Mouse (Mus musculus): ENCODE results near the gene Bdkrb1. TPM values are rescaled to one million over a fixed set of nuclear protein-coding genes. Genes with fewer than 3 reads are reported as not detected.

Gene Bdkrb1
- not detected in 2 replicates for polyA plus RNA-seq (2015; fragmentation: Nextera tagmentation; extraction: Ambion mirVana)

DNA sequence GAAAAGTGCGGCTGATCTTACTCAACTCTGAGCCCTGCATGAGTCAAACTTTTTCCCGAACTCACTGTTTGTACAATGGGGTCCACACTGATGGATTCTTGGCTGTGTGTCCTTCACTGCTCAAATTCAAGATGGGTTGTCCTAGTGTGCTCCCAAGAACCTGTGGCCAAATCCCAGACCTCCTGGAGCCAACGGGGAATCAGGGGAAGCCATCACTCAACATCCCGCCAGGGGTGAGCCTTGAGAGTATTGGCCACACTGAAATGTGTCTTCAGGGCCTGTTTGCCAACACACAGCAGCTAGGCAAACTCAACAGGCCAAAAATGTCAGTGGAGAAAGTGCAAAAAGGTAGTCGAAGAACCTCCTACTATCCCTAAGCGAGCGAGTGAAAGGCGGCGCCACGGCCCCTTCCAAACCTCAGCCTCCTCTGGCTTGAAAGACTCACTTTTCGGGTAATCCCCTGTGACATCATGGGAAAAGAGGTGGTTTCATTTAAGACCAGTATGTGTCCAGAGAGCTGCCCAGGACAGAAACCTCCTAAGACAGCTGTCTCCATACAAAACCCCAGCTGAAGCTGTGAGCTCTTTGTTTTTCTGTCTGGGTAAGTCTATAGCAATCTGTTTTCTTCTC is at the start of gene Bdkrb1:
Bdkrb1 (plus strand) TSS at position 505 of the 630 bp plus-strand sequence.
- no peak for ATAC-seq (ENCODE audit: insufficient read depth)
- Histone ChIP-seq H3K27me3 (no peaks in the 10 kb centered on the region), H3K27ac (replicated peaks) (no peak within 1 kb of the TSS), H3K9ac (no peak within 1 kb of the TSS), H3K4me1 (replicated peaks) (no peaks in the 10 kb centered on the region), H3K36me3 (replicated peaks) (no peaks in the 10 kb centered on the region), H3K9me3 (replicated peaks) (no peaks in the 10 kb centered on the region), H3K4me3 (replicated peaks) (no peak within 1 kb of the TSS), H3K4me2 (no peak within 1 kb of the TSS)
- 80% methylated on average over 11 of the region's 11 CpGs for WGBS (ENCODE audit: insufficient replicate concordance)

DNA sequence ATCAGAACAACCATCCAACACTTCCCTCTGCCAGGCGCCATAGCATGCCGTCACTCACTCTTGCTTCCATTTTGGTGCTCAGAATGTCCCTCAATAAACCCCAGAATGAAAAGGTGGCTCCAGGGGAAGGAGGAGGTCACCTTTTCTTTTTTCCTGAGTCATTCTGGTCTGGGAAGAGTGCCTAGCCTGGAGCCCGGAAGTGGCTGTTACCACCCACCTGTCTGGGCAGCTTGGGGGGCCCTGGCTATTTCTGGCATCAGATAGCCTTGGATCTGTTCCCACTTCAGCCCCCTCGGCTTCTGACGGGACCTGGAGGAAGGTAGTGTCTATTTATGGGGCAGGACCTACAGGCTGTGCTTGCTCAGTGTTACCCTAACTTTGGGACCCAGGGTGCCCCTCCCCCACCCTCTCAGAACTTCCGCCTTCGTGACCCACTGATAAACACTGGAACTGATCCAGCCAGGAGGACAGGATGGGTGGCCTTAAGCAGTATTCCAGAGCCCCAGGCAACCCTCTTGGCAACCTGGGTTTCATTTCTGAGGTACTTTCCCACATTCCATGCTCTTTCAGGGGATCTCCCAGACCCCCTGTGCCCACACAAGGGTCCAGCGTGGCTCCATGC is 48.6 kb upstream of the Bdkrb1 start:
- ATAC-seq (ENCODE audit: insufficient read depth) = no peak

DNA sequence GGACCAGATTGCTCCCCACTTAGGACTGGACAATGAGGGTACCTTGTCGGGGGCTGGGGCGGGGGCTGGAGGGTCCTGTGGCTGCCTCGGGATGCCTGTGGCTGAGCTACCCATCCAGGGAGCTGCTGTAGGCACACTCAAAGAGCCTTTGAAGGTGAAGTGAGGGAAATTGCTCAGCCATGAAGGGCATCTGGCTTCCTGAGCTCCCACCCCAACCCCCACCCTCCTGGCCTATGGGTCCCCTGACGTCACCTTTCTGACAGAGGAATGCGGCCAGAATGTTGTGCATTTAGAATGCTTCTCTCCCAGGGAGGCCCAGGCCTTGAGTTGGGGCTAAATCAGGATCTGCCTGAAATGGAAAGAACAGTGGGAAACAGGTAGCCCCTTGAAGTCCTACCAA is 47.7 kb upstream of the Bdkrb1 start:
- 70% methylated on average over 5 of the region's 5 CpGs for WGBS (ENCODE audit: insufficient replicate concordance)
- no peak for ATAC-seq (ENCODE audit: insufficient read depth)

More for the DNA sequence above, 48.6 kb upstream of the Bdkrb1 start:
- Histone ChIP-seq H3K4me2 (no peak overlapping the region), H3K9ac (no peak overlapping the region), H3K36me3 (replicated peaks) (no peaks in the 10 kb centered on the region), H3K4me1 (replicated peaks) (no peaks in the 10 kb centered on the region), H3K4me3 (replicated peaks) (no peak overlapping the region), H3K27me3 (no peaks in the 10 kb centered on the region), H3K27ac (replicated peaks) (no peak overlapping the region), H3K9me3 (replicated peaks) (no peaks in the 10 kb centered on the region)
- 45% methylated on average over 8 of the region's 8 CpGs for WGBS (ENCODE audit: insufficient replicate concordance)

DNA sequence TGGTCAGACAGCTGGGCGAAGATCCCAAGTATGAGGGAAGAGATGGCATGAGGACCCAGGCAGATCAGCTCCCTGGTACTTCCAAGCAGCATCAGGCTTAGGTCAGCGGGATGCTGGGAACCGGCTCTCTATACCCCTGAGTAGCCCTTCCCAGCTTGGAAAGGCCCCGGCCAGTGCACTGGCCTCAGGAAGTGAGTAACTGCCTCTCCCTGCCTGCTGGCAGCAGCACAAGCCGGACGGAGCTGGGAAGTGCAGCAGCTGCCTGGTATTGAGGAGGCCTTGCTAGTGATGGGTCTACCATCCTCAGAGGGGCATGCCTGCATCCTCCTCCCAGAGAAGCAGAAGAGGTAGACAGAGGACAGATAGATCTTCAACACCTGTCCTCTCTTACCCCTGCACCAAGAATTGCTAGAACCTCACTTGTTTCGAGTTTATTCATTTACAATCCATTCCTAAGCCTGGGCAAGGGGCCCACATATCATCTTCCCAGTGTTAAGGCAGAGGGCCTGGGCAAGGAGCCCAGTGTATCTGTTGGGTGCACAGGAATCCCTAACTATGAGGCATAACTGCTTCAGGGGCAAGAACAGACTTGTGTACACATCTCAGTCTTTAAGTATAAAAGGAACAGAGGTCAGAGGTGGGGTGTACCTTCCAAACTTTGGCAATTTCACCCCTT is 45.5 kb upstream of the Bdkrb1 start:
- 52% methylated on average over 7 of the region's 7 CpGs for WGBS (ENCODE audit: insufficient replicate concordance)

More for the DNA sequence above, 47.7 kb upstream of the Bdkrb1 start:
- Histone ChIP-seq H3K4me1 (replicated peaks) (no peaks in the 10 kb centered on the region), H3K9ac (no peak overlapping the region), H3K4me2 (no peak overlapping the region), H3K27me3 (no peaks in the 10 kb centered on the region), H3K9me3 (replicated peaks) (no peaks in the 10 kb centered on the region), H3K36me3 (replicated peaks) (no peaks in the 10 kb centered on the region), H3K4me3 (replicated peaks) (no peak overlapping the region), H3K27ac (replicated peaks) (no peak overlapping the region)

DNA sequence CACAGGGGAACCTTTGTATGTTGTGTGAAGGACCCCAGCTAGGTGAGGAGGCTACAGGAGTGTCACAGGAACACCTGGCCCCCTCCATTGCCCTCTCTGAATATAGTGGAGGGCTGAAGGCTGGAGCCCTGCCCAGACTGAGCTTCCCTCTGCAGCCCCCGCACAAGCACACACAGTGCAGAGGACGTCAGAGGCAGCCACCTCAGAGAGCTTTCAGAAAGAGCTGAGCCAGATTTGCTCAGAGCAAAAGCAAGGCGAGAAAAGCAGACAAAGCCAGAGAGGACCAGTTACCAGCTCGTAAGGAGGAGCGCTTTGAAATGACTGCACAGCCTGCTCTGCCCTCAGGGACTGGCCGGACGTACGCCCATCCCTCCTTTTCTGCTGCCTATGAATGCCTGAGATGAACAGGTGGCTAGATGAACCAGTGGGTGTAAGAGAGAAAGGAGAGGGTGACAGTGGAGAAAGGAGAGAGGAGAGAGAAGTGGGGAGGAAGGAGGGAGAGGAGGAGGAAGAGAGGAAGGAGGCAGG is 41.8 kb upstream of the Bdkrb1 start:
- no peak for ATAC-seq (ENCODE audit: insufficient read depth)
- Histone ChIP-seq H3K9ac (no peak overlapping the region), H3K36me3 (replicated peaks) (no peaks in the 10 kb centered on the region), H3K4me2 (no peak overlapping the region), H3K27me3 (peaks cover 54% of the 10 kb centered on the region), H3K27ac (replicated peaks) (no peak overlapping the region), H3K4me1 (replicated peaks) (no peaks in the 10 kb centered on the region), H3K9me3 (replicated peaks) (no peaks in the 10 kb centered on the region), H3K4me3 (replicated peaks) (no peak overlapping the region)
- 50% methylated on average over 8 of the region's 8 CpGs for WGBS (ENCODE audit: insufficient replicate concordance)

More for the DNA sequence above, 45.5 kb upstream of the Bdkrb1 start:
- Histone ChIP-seq H3K36me3 (replicated peaks) (no peaks in the 10 kb centered on the region), H3K9ac (no peak overlapping the region), H3K4me1 (replicated peaks) (no peaks in the 10 kb centered on the region), H3K4me2 (no peak overlapping the region), H3K9me3 (replicated peaks) (no peaks in the 10 kb centered on the region), H3K27me3 (peaks cover 20% of the 10 kb centered on the region), H3K4me3 (replicated peaks) (no peak overlapping the region), H3K27ac (replicated peaks) (no peak overlapping the region)
- ATAC-seq (ENCODE audit: insufficient read depth) = no peak

DNA sequence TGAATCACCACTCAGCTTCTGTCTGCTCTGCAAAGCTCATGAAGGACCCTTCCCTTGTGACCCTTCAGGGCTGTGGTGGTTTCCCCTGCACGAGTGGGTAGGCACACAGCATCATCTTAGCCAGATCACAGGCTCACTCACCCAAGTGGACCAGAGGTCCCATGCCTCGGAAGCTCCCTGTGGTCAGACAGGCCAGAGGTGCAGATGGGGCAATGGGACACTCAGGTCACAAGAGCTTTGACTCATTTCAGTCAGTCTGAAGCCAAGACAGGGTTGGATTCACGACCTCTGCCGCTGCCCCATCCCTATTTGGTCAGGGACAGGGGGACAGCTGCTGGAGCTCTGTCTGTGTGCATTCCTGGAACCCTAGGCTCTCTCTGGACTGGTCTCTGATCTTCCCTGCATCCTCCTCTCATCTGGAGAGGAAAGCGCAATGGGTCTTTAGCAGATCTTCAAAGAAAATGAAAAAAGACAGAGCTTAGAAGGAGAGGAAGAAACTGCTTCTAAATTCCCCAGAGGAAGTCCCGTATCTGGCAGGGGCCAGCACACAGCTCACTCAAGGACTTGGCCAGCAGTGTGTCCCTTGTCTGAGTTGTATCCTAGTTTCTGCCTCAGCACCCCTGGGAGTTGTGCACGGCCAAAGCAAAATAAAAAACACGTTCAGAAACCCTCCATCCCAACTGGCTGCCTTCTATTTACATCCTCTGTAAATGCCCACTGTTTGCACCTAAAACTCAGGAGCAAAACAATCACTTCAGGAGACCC is 40.6 kb upstream of the Bdkrb1 start:
- WGBS (ENCODE audit: insufficient replicate concordance) = 22% methylated on average over 8 of the region's 8 CpGs
- Histone ChIP-seq H3K27ac (replicated peaks) (no peak overlapping the region), H3K4me2 (no peak overlapping the region), H3K9ac (no peak overlapping the region), H3K4me3 (replicated peaks) (no peak overlapping the region), H3K4me1 (replicated peaks) (no peaks in the 10 kb centered on the region), H3K27me3 (peaks cover 54% of the 10 kb centered on the region), H3K36me3 (replicated peaks) (no peaks in the 10 kb centered on the region), H3K9me3 (replicated peaks) (no peaks in the 10 kb centered on the region)
- no peak for ATAC-seq (ENCODE audit: insufficient read depth)

DNA sequence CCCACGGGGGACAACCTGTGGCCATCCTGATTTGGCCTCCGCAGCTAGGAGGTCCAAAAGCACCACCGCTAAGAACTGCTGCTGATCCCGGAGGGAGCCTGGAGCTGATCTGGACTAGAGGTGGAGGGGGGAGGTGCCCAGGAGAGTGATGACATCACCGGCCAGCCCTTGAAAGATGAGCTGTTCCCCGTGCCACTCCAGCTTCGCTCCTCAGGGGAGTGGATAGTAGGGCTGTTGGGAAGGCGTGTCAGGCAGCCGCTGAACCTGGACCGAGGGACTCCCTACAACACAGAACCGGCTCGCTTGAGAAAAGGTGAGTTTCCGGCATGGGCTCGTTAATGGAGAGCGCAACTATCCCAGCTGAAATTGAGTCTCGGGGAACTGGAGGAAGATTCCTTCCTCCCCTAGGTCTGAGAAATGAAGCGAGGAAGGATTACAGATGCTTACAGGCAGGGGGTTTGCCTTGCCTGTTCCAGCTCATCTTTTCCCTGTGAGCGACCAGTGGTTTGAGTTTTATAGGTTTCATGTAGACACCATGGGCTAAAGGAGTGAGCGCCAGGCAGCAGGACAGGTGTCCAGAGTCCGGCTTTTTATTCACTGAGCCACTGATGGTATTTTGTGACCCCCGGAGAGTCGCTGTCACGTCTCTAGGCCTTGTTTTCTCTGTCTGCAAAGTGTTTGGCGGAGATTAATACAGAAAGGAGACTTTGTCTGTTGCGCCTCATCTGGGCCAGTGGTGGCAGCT is 39.8 kb upstream of the Bdkrb1 start, which contains the start of gene Bdkrb2:
Bdkrb2 (plus strand) TSS at position 291 of the 745 bp plus-strand sequence.
- ATAC-seq (ENCODE audit: insufficient read depth) = no peak
- Histone ChIP-seq H3K4me2 (peak within 1 kb of the TSS; percentile 13; the same call in 1 of the 2 replicates), H3K27ac (replicated peaks) (no peak within 1 kb of the TSS), H3K4me3 (replicated peaks) (no peak within 1 kb of the TSS), H3K27me3 (peaks cover 54% of the 10 kb centered on the region), H3K36me3 (replicated peaks) (no peaks in the 10 kb centered on the region), H3K4me1 (replicated peaks) (no peaks in the 10 kb centered on the region), H3K9ac (no peak within 1 kb of the TSS), H3K9me3 (replicated peaks) (no peaks in the 10 kb centered on the region)
- WGBS (ENCODE audit: insufficient replicate concordance) = 8% methylated on average over 25 of the region's 25 CpGs

DNA sequence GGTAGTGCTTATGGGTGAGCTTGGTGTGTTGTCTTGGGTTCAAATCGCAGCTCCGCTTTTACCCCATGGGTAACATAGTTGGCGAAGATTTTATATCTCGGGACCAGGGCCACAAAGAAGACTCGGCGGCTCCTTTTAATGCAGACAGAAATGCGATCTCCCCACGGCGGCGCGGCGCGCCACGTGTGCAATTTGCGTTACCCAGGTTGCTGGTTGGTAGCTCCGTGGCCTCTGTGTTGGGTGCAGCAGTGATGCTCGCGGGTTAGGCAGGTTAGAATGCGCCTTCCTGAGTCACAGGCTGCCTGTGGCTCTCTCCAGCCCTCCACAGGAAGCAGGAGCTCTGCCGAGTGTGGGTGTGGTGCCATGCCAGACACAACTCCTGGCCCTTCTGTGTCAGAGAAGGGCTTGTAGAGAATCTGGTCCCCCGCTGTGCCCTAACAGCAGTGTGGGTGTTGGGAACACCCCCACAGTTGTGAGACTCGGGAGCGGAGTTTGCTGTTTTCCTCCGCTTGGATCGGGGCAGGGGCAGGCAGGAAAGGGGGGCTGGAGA is 39.1 kb upstream of the Bdkrb1 start:
- Histone ChIP-seq H3K4me3 (replicated peaks) (no peak overlapping the region), H3K4me1 (replicated peaks) (no peaks in the 10 kb centered on the region), H3K9me3 (replicated peaks) (no peaks in the 10 kb centered on the region), H3K27me3 (peaks cover 54% of the 10 kb centered on the region), H3K4me2 (no peak overlapping the region), H3K9ac (no peak overlapping the region), H3K36me3 (replicated peaks) (no peaks in the 10 kb centered on the region), H3K27ac (replicated peaks) (no peak overlapping the region)
- 15% methylated on average over 25 of the region's 25 CpGs for WGBS (ENCODE audit: insufficient replicate concordance)
- no peak for ATAC-seq (ENCODE audit: insufficient read depth)

DNA sequence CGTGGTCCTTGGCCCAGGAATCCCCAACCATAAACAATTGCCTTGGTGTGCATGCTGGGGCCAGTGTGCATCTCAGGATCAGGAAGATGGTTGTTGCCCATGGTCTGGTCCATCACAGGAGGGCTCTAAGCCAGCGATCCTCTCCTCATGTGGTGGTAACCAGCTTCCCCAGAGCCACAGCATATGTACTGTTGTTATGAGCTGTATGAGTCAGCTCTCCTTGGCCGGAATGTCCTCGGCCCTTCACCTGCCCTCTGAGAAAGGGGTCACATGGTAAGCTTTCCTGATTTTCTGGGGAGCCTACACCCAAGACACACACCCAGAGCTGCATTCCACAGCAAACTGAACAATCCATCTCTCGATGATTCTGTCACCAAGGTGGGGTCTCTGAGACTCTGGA is 37.7 kb upstream of the Bdkrb1 start:
- Histone ChIP-seq H3K9me3 (replicated peaks) (no peaks in the 10 kb centered on the region), H3K36me3 (replicated peaks) (no peaks in the 10 kb centered on the region), H3K9ac (no peak overlapping the region), H3K4me3 (replicated peaks) (no peak overlapping the region), H3K4me1 (replicated peaks) (no peaks in the 10 kb centered on the region), H3K4me2 (no peak overlapping the region), H3K27ac (replicated peaks) (no peak overlapping the region), H3K27me3 (peaks cover 54% of the 10 kb centered on the region)
- WGBS (ENCODE audit: insufficient replicate concordance) = 55% methylated on average over 5 of the region's 5 CpGs
- no peak for ATAC-seq (ENCODE audit: insufficient read depth)

DNA sequence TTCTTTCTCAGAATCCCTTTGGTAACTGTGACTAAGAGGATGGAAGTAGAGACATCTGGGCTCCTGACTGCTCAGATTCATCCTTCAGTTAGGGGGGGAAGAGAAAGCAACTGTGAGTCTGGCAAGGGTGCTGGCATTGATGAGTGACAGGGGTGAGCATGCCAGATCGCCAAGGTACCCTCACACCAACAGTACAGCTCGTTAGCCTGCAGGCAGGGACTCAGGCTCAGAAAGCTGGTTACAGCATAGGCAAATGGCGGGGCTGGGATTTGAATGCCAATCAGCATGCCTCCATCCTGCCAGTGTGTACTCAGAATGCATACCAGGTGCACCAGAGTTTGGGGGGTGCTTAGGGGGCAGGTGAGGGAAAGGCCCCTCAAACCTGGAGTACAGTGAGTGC is 31.0 kb upstream of the Bdkrb1 start:
- H3K9ac ChIP-seq = no peak overlapping the region
- H3K27ac ChIP-seq (replicated peaks) = no peak overlapping the region
- ATAC-seq (ENCODE audit: insufficient read depth) = no peak
- no peaks in the 10 kb centered on the region for H3K4me1 ChIP-seq (replicated peaks)
- no peak overlapping the region for H3K4me3 ChIP-seq (replicated peaks)
- H3K36me3 ChIP-seq (replicated peaks) = no peaks in the 10 kb centered on the region
- H3K27me3 ChIP-seq = no peaks in the 10 kb centered on the region
- WGBS (ENCODE audit: insufficient replicate concordance) = 56% methylated on average over 3 of the region's 3 CpGs
- no peak overlapping the region for H3K4me2 ChIP-seq
- no peaks in the 10 kb centered on the region for H3K9me3 ChIP-seq (replicated peaks)

All from liver, embryonic 15.5 days (tissue).